Mouse (Mus musculus): ENCODE data around the gene Gm20696. TPM values are rescaled to one million over a fixed set of nuclear protein-coding genes. Genes with fewer than 3 reads are reported as not detected.

The Gm20696 gene
- polyA plus RNA-seq, 2 experiments: 0.16 to 0.33 TPM

DNA sequence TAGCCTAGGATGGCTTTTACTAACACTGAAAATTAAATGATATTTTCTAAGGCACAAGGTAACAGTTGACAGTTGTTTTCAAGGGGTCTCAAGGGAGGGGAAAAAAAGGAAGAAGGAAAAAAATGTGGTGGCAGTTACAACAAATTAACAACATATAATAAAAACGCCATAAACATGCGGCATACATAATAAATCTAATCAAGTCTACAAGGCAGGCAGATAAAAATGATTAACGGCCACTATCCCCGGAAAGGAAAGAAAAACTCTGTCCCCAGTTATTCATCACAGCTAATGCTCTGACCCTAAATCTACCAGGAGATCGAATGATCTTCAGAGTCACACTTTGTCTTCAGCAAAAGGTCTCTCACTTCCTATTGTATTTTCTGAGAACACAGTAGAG is 330.4 kb downstream of the Gm20696 start:
- no peak for ATAC-seq (ENCODE audit: insufficient read depth)
- Histone ChIP-seq H3K27me3 (ENCODE audit: control insufficient read depth, insufficient read depth, low read length) (no peaks in the 10 kb centered on the region), H3K27ac (no peak overlapping the region), H3K4me1 (replicated peaks; ENCODE audit: control insufficient read depth in 2 of 2, insufficient read depth in 2 of 2, low read length in 1 of 2) (peaks cover 0 to 16% of the 10 kb centered on the region in 2 experiments; a peak in 2 of 4 replicates), H3K9me3 (ENCODE audit: control insufficient read depth, low read length) (no peaks in the 10 kb centered on the region), H3K9ac (replicated peaks) (no peak overlapping the region), H3K4me2 (ENCODE audit: low read depth) (no peak overlapping the region), H3K36me3 (replicated peaks; ENCODE audit: control insufficient read depth, insufficient read depth, low read depth) (no peaks in the 10 kb centered on the region), H3K4me3 (ENCODE audit: insufficient read depth in 1 of 2, low read depth in 2 of 2, low read length in 2 of 2) (no peak overlapping the region)
- TF ChIP-seq EP300 (IDR thresholded peaks at IDR 0.05; ENCODE audit: low read depth) (no peak), CTCF (IDR thresholded peaks at IDR 0.05; ENCODE audit: low read depth) (no peak)
- no peak for DNase-seq (ENCODE audit: low read depth in 3 of 3, low spot score in 3 of 3)
- 50% methylated on average over 5 of the region's 5 CpGs for WGBS (ENCODE audit: insufficient replicate concordance)

DNA sequence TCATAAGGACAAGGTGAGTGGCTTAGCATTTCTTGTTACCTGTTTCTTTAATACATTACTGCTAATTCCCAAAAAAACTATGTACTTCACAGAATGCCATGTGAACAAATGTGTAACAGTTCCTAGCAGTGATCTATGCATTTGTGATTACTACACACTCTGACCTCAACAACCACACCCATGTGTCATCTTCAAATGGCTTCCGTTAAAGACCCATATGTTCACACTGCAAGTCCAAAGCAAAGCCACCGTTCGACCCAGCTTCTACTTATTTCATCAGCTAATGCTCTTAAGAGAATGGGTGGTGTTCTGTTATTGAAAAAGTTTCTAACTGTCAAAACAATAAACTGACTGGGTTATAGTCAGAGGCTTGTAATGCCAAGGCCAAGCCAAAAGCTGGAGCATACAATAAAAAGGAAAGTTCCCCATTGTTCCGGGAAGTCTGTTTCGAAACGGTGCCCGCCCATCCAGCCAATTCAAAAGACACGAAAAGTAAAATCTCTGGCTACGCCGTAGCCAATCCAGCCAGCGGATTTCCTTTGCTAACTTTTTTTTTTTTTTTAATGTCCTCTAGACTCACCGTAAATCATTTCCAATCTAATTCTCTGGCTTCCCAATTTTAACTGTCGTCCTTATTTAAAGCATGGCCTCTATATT is 331.3 kb downstream of the Gm20696 start:
- Histone ChIP-seq H3K36me3 (replicated peaks; ENCODE audit: control insufficient read depth, insufficient read depth, low read depth) (no peaks in the 10 kb centered on the region), H3K27me3 (ENCODE audit: control insufficient read depth, insufficient read depth, low read length) (no peaks in the 10 kb centered on the region), H3K9me3 (ENCODE audit: control insufficient read depth, low read length) (no peaks in the 10 kb centered on the region), H3K4me3 (ENCODE audit: insufficient read depth in 1 of 2, low read depth in 2 of 2, low read length in 2 of 2) (no peak overlapping the region), H3K4me1 (replicated peaks; ENCODE audit: control insufficient read depth in 2 of 2, insufficient read depth in 2 of 2, low read length in 1 of 2) (peaks cover 0 to 16% of the 10 kb centered on the region in 2 experiments; a peak in 2 of 4 replicates), H3K9ac (replicated peaks) (no peak overlapping the region), H3K27ac (no peak overlapping the region), H3K4me2 (ENCODE audit: low read depth) (no peak overlapping the region)
- peak in 1 of 3 experiments; percentile 7 for DNase-seq (ENCODE audit: low read depth in 3 of 3, low spot score in 3 of 3)
- 70% methylated on average over 13 of the region's 13 CpGs for WGBS (ENCODE audit: insufficient replicate concordance)
- ATAC-seq (ENCODE audit: insufficient read depth): no peak
- TF ChIP-seq EP300 (IDR thresholded peaks at IDR 0.05; ENCODE audit: low read depth) (no peak), CTCF (IDR thresholded peaks at IDR 0.05; ENCODE audit: low read depth) (no peak)

DNA sequence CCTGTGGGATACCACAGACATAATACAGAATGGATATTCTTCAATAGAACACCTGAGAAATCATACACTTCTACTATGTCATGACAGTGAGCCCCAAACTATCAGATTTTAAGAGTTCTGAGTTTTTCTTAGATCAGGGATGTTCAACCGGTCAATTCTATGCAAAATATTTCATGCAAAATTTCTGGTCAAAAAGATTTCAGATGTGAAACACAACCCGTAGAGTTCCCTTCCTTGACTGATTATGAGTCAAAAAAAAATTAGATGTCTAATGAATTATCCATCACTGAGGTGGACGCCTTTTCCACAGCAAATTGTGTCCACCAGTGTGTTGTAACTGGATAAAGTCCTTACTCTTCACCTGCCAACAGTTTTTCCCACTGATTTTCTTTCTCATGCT is 332.3 kb downstream of the Gm20696 start:
- Histone ChIP-seq H3K9ac (replicated peaks) (no peak overlapping the region), H3K4me1 (replicated peaks; ENCODE audit: control insufficient read depth in 2 of 2, insufficient read depth in 2 of 2, low read length in 1 of 2) (peaks cover 0 to 12% of the 10 kb centered on the region in 2 experiments; a peak in 2 of 4 replicates), H3K4me2 (ENCODE audit: low read depth) (no peak overlapping the region), H3K36me3 (replicated peaks; ENCODE audit: control insufficient read depth, insufficient read depth, low read depth) (no peaks in the 10 kb centered on the region), H3K4me3 (ENCODE audit: insufficient read depth in 1 of 2, low read depth in 2 of 2, low read length in 2 of 2) (no peak overlapping the region), H3K9me3 (ENCODE audit: control insufficient read depth, low read length) (no peaks in the 10 kb centered on the region), H3K27ac (no peak overlapping the region), H3K27me3 (ENCODE audit: control insufficient read depth, insufficient read depth, low read length) (no peaks in the 10 kb centered on the region)
- ATAC-seq (ENCODE audit: insufficient read depth): no peak
- no peak for DNase-seq (ENCODE audit: low read depth in 3 of 3, low spot score in 3 of 3)
- TF ChIP-seq EP300 (IDR thresholded peaks at IDR 0.05; ENCODE audit: low read depth) (no peak), CTCF (IDR thresholded peaks at IDR 0.05; ENCODE audit: low read depth) (no peak)
- 68% methylated on average over 3 of the region's 3 CpGs for WGBS (ENCODE audit: insufficient replicate concordance)

DNA sequence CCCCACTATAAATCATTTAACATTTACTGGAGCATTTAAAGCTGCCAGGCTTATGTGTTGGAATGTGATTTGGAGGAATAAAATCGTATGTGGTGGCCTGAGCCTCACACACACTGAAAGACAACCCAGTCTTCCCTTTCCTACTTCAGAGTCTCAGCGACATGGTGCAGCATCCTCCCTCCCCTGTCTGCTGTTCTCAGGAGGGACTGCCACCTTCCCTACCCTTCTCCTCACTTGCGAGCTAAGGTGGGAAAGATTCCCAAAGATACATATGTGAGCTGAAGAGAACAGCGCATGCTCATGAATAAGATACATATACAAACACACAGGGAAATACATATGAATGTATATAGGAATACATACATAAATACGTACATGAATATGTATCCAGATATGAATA is 333.5 kb downstream of the Gm20696 start:
- no peaks in the 10 kb centered on the region for H3K27me3 ChIP-seq (ENCODE audit: control insufficient read depth, insufficient read depth, low read length)
- no peak overlapping the region for H3K27ac ChIP-seq
- DNase-seq (ENCODE audit: low read depth in 3 of 3, low spot score in 3 of 3) (no peak), ATAC-seq (ENCODE audit: insufficient read depth) (no peak)
- no peaks in the 10 kb centered on the region for H3K36me3 ChIP-seq (replicated peaks; ENCODE audit: control insufficient read depth, insufficient read depth, low read depth)
- H3K4me1 ChIP-seq (replicated peaks; ENCODE audit: control insufficient read depth in 2 of 2, insufficient read depth in 2 of 2, low read length in 1 of 2): peaks cover 0 to 10% of the 10 kb centered on the region in 2 experiments; a peak in 2 of 4 replicates
- H3K9ac ChIP-seq (replicated peaks): no peak overlapping the region
- TF ChIP-seq EP300 (IDR thresholded peaks at IDR 0.05; ENCODE audit: low read depth) (no peak), CTCF (IDR thresholded peaks at IDR 0.05; ENCODE audit: low read depth) (no peak)
- no peaks in the 10 kb centered on the region for H3K9me3 ChIP-seq (ENCODE audit: control insufficient read depth, low read length)
- H3K4me2 ChIP-seq (ENCODE audit: low read depth): no peak overlapping the region
- 67% methylated on average over 5 of the region's 5 CpGs for WGBS (ENCODE audit: insufficient replicate concordance)
- H3K4me3 ChIP-seq (ENCODE audit: insufficient read depth in 1 of 2, low read depth in 2 of 2, low read length in 2 of 2): no peak overlapping the region

DNA sequence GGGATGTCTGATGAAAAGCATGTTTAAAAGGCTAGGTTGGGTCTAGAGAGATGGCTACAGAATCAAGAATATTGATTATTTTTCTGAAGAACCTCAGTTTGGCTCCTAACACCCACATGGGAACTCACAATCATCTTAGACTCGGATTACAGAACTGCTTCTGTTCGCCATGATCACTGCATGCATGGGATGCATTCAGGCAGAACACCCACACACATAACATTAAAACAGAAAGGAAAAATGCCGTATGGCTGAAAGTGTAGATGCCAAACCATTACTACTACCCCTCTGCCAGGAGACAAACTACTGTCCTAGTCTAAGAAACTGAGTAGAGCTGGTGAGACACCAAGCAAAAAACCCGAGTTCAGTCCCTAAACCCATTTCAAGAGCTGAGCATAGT is 336.4 kb downstream of the Gm20696 start:
- H3K4me3 ChIP-seq (ENCODE audit: insufficient read depth in 1 of 2, low read depth in 2 of 2, low read length in 2 of 2): no peak overlapping the region
- no peaks in the 10 kb centered on the region for H3K27me3 ChIP-seq (ENCODE audit: control insufficient read depth, insufficient read depth, low read length)
- no peak overlapping the region for H3K4me2 ChIP-seq (ENCODE audit: low read depth)
- no peak overlapping the region for H3K9ac ChIP-seq (replicated peaks)
- H3K36me3 ChIP-seq (replicated peaks; ENCODE audit: control insufficient read depth, insufficient read depth, low read depth): no peaks in the 10 kb centered on the region
- TF ChIP-seq EP300 (IDR thresholded peaks at IDR 0.05; ENCODE audit: low read depth): no peak
- TF ChIP-seq CTCF (IDR thresholded peaks at IDR 0.05; ENCODE audit: low read depth): no peak
- WGBS (ENCODE audit: insufficient replicate concordance): 64% methylated on average over 4 of the region's 4 CpGs
- H3K27ac ChIP-seq: no peak overlapping the region
- H3K4me1 ChIP-seq (replicated peaks; ENCODE audit: control insufficient read depth in 2 of 2, insufficient read depth in 2 of 2, low read length in 1 of 2): peaks cover 0 to 5% of the 10 kb centered on the region in 2 experiments; a peak in 1 of 4 replicates
- ATAC-seq (ENCODE audit: insufficient read depth) (no peak), DNase-seq (ENCODE audit: low read depth in 3 of 3, low spot score in 3 of 3) (no peak)
- H3K9me3 ChIP-seq (ENCODE audit: control insufficient read depth, low read length): no peaks in the 10 kb centered on the region

All from liver, embryonic 14.5 days (tissue).